Mouse (Mus musculus) stomach, postnatal 0 days (tissue): ENCODE data around the gene Slc35d2. TPM values are rescaled to one million over a fixed set of nuclear protein-coding genes. Genes with fewer than 3 reads are reported as not detected.

Source experiments
- ATAC-seq: fragments of 200-750 bp; cut with Nextera tagmentation; 2 replicates; pipeline ENCODE4 v1.8.0; 2017; ENCODE audit not compliant: low FRiP score, low TSS enrichment
- DNase-seq: peaks from one replicate; pipeline ENCODE4 v3.0.0-alpha.2; 2016; ENCODE audit warnings: low spot score
- H3K27ac ChIP-seq: fragments of 300-500 bp; sonication (generic); replicated peaks from 2 replicates; pipeline ENCODE4 v1.5.1; 2014; ENCODE audit warnings: mild to moderate bottlenecking, control low read depth
- H3K27me3 ChIP-seq: fragments of 300-500 bp; sonication (generic); 2 replicates; pipeline ENCODE4 v1.6.1; 2014; ENCODE audit warnings: low read length; ENCODE audit not compliant: control insufficient read depth, insufficient read depth
- H3K36me3 ChIP-seq: fragments of 300-500 bp; sonication (generic); 2 replicates; pipeline ENCODE4 v1.6.1; 2014; ENCODE audit warnings: low read length, mixed read lengths; ENCODE audit not compliant: control insufficient read depth, insufficient read depth
- H3K4me1 ChIP-seq: fragments of 300-500 bp; sonication (generic); replicated peaks from 2 replicates; pipeline ENCODE4 v1.6.1; 2014; ENCODE audit warnings: antibody characterized with exemption; ENCODE audit not compliant: control insufficient read depth, insufficient read depth
- H3K4me2 ChIP-seq: fragments of 300-500 bp; sonication (generic); replicated peaks from 2 replicates; pipeline ENCODE4 v1.6.1; 2014; ENCODE audit warnings: low read depth, mild to moderate bottlenecking, control low read depth, moderate library complexity
- H3K4me3 ChIP-seq: fragments of 300-500 bp; sonication (generic); 2 replicates; pipeline ENCODE4 v1.5.1; 2014; ENCODE audit warnings: low read depth, low read length, control low read depth
- H3K9ac ChIP-seq: fragments of 300-500 bp; sonication (generic); 2 replicates; pipeline ENCODE4 v1.6.1; 2014; ENCODE audit warnings: mild to moderate bottlenecking, low read length, control low read depth, mixed read lengths
- H3K9me3 ChIP-seq: fragments of 300-500 bp; sonication (generic); 2 replicates; pipeline ENCODE4 v1.6.1; 2016; ENCODE audit warnings: low read length; ENCODE audit not compliant: control insufficient read depth
- CTCF ChIP-seq: IDR thresholded peaks from 2 replicates; pipeline ENCODE4 v1.5.1; 2016; ENCODE audit warnings: antibody characterized with exemption, low read depth, mild to moderate bottlenecking, moderate library complexity
- EP300 ChIP-seq: optimal IDR thresholded peaks from 2 replicates; pipeline ENCODE3; 2016; ENCODE audit warnings: antibody characterized with exemption
- WGBS: fragments of 180-500 bp; shearing (Covaris S2); extraction: QIAGEN DNeasy Blood & Tissue Kit; methylation state at CpG from one replicate; pipeline ENCODE4 v1.1.7; 2014; 5-methylcytosine and 5-hydroxymethylcytosine counted together
- polyA plus RNA-seq: library from polyadenylated mRNA; unstranded; fragments of >200 nt; fragmentation: Nextera tagmentation; extraction: Ambion mirVana; gene quantifications from 2 replicates; pipeline ENCODE4 v1.2.1, GENCODE M21; 2015

Gene Slc35d2
- polyA plus RNA-seq, 1 experiment from 2014 or later: 7.9 TPM

DNA sequence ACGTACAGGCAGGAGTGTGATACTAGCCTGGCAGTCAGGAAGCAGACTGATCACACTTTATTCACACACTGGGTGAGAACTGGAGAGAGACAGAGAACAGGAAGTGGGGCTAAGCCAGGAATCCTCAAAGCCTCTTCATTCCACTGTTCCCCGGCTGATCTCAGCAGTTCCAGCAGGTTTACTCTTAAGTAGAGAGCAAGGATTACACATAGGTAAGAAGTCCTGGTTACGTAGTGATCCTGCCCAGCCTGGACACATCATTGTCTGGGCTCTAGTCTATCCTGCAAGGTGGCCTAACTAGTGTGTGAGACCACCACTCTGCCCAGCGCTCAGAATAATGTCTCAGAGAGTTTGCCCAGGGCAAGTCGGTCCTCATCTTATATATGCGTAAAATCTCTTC, 36.4 kb downstream of the Slc35d2 start:
- H3K4me1 ChIP-seq: no peaks in the 10 kb centered on the region
- no peaks in the 10 kb centered on the region for H3K36me3 ChIP-seq
- H3K4me2 ChIP-seq: no peak overlapping the region
- H3K9me3 ChIP-seq: no peaks in the 10 kb centered on the region
- TF ChIP-seq EP300: no peak
- TF ChIP-seq CTCF: no peak
- no peak for DNase-seq
- WGBS: 60% methylated on average over 6 of the region's 6 CpGs
- no peak overlapping the region for H3K27ac ChIP-seq
- ATAC-seq: no peak
- H3K4me3 ChIP-seq: no peak overlapping the region
- H3K27me3 ChIP-seq: no peaks in the 10 kb centered on the region
- no peak overlapping the region for H3K9ac ChIP-seq

DNA sequence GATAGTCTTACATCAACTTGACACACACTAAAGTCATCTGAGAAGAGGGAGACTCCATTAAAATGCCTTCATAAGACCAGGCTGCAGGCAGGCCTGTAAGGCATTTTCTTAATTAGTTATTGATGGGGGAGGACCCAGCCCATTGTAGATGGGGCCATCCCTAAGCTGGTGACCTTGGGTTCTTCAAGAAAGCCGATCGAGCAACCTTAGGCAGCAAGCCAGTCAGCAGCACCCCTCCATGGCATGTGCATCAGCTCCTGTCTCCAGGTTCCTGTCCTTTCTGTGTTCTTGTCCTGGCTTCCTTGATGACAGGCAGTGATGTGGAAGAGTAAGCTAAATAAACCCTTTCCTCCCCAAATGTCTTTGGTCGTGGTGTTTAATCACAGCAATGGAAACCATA, 37.0 kb downstream of the Slc35d2 start:
- DNase-seq (no peak), ATAC-seq (no peak)
- no peaks in the 10 kb centered on the region for H3K27me3 ChIP-seq
- no peak overlapping the region for H3K4me3 ChIP-seq
- H3K4me2 ChIP-seq: no peak overlapping the region
- TF ChIP-seq CTCF (no peak), EP300 (no peak)
- no peak overlapping the region for H3K9ac ChIP-seq
- no peaks in the 10 kb centered on the region for H3K4me1 ChIP-seq
- 69% methylated on average over 3 of the region's 3 CpGs for WGBS
- no peaks in the 10 kb centered on the region for H3K9me3 ChIP-seq
- no peak overlapping the region for H3K27ac ChIP-seq
- H3K36me3 ChIP-seq: no peaks in the 10 kb centered on the region

DNA sequence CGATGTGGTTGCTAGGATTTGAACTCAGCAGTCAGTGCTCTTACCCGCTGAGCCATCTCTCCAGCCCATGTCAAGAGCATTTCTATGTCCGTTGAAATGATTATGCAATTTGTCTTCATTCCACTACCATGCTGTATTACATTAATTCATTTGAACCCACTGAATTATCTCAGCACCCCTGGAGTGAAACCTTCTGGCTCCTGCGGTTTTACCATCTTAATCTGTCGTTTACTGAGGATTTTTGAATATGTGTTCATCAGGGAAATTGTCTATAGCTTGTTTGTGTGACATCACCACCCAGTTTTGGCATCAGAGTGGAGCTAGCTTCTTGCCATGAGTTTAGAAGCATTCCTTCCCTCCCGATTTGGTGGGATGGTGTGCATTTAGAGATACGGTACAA, 38.2 kb downstream of the Slc35d2 start:
- no peaks in the 10 kb centered on the region for H3K27me3 ChIP-seq
- no peak overlapping the region for H3K4me2 ChIP-seq
- no peaks in the 10 kb centered on the region for H3K4me1 ChIP-seq
- 70% methylated on average over 7 of the region's 7 CpGs for WGBS
- no peaks in the 10 kb centered on the region for H3K9me3 ChIP-seq
- no peak for DNase-seq
- no peak for ATAC-seq
- no peak overlapping the region for H3K9ac ChIP-seq
- no peak overlapping the region for H3K27ac ChIP-seq
- no peaks in the 10 kb centered on the region for H3K36me3 ChIP-seq
- no peak overlapping the region for H3K4me3 ChIP-seq
- no peak for TF ChIP-seq EP300
- no peak for TF ChIP-seq CTCF

DNA sequence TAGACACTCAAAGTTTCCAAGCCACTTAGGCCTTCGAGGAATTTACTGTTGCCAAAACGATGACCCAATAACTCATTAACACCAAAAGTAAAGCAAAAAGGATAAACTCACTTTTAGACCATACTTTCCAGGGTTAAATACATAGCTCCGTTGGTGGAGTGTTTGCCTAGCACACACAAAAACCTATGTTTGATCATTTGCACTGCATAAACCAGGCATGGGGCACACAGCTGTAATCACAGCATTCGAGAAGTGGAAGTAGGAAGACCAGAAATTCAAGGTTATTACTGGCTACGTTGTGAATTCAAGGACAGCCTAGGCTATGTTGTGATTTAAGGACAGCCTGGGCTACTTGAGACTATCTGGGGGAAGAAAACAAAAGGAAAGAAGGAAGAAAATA, 38.9 kb downstream of the Slc35d2 start:
- Histone ChIP-seq H3K9ac (no peak overlapping the region), H3K27ac (no peak overlapping the region), H3K36me3 (no peaks in the 10 kb centered on the region), H3K4me2 (no peak overlapping the region), H3K4me3 (no peak overlapping the region), H3K27me3 (no peaks in the 10 kb centered on the region), H3K9me3 (no peaks in the 10 kb centered on the region), H3K4me1 (no peaks in the 10 kb centered on the region)
- no peak for DNase-seq
- WGBS: 53% methylated on average over 5 of the region's 5 CpGs
- TF ChIP-seq EP300: no peak
- no peak for TF ChIP-seq CTCF
- ATAC-seq: 0 out of 2 replicates have a peak, but pooled peaks have one; percentile 42

DNA sequence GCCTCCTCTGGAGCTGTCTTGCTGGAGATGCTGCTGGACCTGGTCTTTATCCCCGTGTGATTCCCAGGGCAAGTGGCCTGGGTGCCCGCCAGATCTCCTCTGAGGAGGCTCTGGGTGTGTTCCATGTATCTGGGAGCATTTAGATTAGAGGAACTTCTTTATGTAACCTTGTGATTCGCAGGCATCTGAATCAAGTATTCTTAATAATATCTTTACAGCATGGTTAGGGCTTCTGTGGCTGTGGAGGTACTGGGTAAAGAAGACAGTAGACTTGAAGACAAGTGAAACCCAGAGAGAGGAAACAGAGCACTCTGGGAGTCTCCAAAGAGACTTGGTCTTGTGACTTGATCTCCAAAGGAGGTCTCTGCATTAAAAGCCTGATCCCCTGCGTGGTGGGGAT, 40.0 kb downstream of the Slc35d2 start, which contains the start of gene Hsd17b3:
TSS of gene Hsd17b3 (minus strand) at position 101 of the 400 bp plus-strand sequence.
- H3K4me3 ChIP-seq: no peak within 1 kb of the TSS

DNA sequence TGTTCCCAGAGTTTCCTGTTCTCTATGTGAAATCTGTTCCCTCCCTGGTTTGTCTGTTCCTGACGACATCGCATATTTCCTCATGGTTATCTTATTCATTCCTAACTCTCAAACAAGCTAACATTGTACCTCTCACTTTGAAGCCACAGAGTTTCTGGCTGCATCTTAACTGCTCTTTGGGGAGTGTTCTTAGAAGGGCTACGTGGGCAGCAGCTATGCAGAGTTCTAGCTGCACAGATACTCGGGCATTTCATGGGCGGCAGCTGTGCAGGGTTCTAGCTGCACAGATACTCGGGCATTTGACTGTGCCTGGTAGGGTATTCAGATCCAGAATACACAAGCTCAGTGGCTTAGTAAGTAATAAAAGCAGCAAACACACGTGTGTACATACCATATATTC, 41.1 kb downstream of the Slc35d2 start:
- 65% methylated on average over 7 of the region's 7 CpGs for WGBS
- no peak for DNase-seq
- TF ChIP-seq EP300 (no peak), CTCF (no peak)
- ATAC-seq: no peak
- no peak overlapping the region for H3K4me2 ChIP-seq
- no peak overlapping the region for H3K9ac ChIP-seq
- H3K4me3 ChIP-seq: no peak overlapping the region
- no peaks in the 10 kb centered on the region for H3K36me3 ChIP-seq
- no peaks in the 10 kb centered on the region for H3K4me1 ChIP-seq
- no peak overlapping the region for H3K27ac ChIP-seq
- no peaks in the 10 kb centered on the region for H3K9me3 ChIP-seq
- H3K27me3 ChIP-seq: no peaks in the 10 kb centered on the region

More for the DNA sequence above, 40.0 kb downstream of the Slc35d2 start, which contains the start of gene Hsd17b3:
- Histone ChIP-seq H3K4me2 (no peak within 1 kb of the TSS), H3K36me3 (no peaks in the 10 kb centered on the region), H3K9me3 (no peaks in the 10 kb centered on the region), H3K27me3 (no peaks in the 10 kb centered on the region), H3K27ac (no peak within 1 kb of the TSS), H3K9ac (no peak within 1 kb of the TSS), H3K4me1 (no peaks in the 10 kb centered on the region)
- DNase-seq: no peak
- WGBS: 79% methylated on average over 4 of the region's 4 CpGs
- TF ChIP-seq EP300 (no peak), CTCF (no peak)
- no peak for ATAC-seq
